8 mouse cellular contexts compared by ENCODE assay signal in the genomic region with DNA sequence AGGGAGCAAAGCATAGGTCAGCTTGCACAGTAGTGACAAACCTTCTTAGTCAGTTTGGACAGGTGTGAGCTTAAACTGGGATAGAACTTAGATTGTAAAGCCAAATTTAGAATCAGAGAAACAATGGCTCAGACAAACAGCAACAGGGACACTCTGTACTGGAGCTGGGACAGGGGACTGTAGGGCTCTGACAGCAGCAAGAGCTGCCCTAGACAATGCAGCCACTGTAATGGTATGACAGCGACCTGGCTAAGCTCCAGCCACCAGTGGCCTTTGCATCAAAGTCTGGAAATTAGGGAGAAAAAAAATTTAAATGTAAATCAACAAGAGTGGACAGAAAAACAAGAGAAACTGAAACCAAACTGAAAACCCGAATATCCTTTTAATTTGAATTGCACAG. TPM values are rescaled to one million over a fixed set of nuclear protein-coding genes. Genes with fewer than 3 reads are reported as not detected.
DNase-seq lines count a peak whose midpoint lies in the region; ATAC-seq and TF ChIP-seq lines count a peak whose summit lies in the region.
"Had no signal": no experiment of that assay in that cellular context is flagged by ENCODE, and none has a peak within 500 bp of the region (broad histone marks: within the 10 kb centered on the region; RNA-seq: fewer than 3 reads in every experiment).

No protein-coding gene starts in this region.

- TF ChIP-seq POLR2A in cortical plate, adult 2 months (IDR thresholded peaks at IDR 0.05; ENCODE audit: extremely low read depth, insufficient read depth, low read length) = no peak
- TF ChIP-seq POLR2A in kidney, adult 2 months (IDR thresholded peaks at IDR 0.05; ENCODE audit: low read depth, low read length) = no peak

- peaks cover 37% of the 10 kb centered on the region for H3K4me1 ChIP-seq in megakaryocyte, embryonic 14.5 days
- no peaks in the 10 kb centered on the region; the same call in 1 of the 2 replicates for H3K4me1 ChIP-seq in cortical plate, adult 2 months (ENCODE audit: control insufficient read depth, insufficient read depth, low read length)
- no peaks in the 10 kb centered on the region; the same call in 1 of the 2 replicates for H3K4me1 ChIP-seq in kidney, adult 2 months (ENCODE audit: control insufficient read depth, insufficient read depth, low read length)
- H3K4me1 ChIP-seq in stomach, postnatal 0 days (replicated peaks; ENCODE audit: control insufficient read depth, insufficient read depth) = no peaks in the 10 kb centered on the region
- no peaks in the 10 kb centered on the region for H3K4me1 ChIP-seq in intestine, embryonic 15.5 days (replicated peaks)

- WGBS in kidney, adult 2 months = 42% methylated on average over 2 of the region's 2 CpGs
- WGBS in stomach, postnatal 0 days = 49% methylated on average over 2 of the region's 2 CpGs
- 54% methylated on average over 2 of the region's 2 CpGs for WGBS in intestine, embryonic 15.5 days

- H3K9ac ChIP-seq in stomach, postnatal 0 days (ENCODE audit: low read length) = no peak overlapping the region
- H3K9ac ChIP-seq in intestine, embryonic 15.5 days = no peak overlapping the region
- H3K9ac ChIP-seq: stomach, embryonic 15.5 days had no signal

- peak overlapping the region; percentile 53; the same call in 1 of the 2 replicates for H3K27ac ChIP-seq in cortical plate, adult 2 months (ENCODE audit: insufficient read depth, low read length)
- H3K27ac ChIP-seq in kidney, adult 2 months (ENCODE audit: insufficient read depth, low read depth, low read length) = peak overlapping the region; percentile 75
- H3K27ac ChIP-seq in stomach, postnatal 0 days (replicated peaks) = no peak overlapping the region
- H3K27ac ChIP-seq in intestine, embryonic 15.5 days = no peak overlapping the region
- H3K27ac ChIP-seq: stomach, embryonic 15.5 days had no signal

- no peak for ATAC-seq in megakaryocyte, adult 5-6 weeks (ENCODE audit: poor library complexity, severe bottlenecking)
- no peak for ATAC-seq in stomach, postnatal 0 days (ENCODE audit: low FRiP score, low TSS enrichment)
- no peak for ATAC-seq in intestine, embryonic 15.5 days

- H3K36me3 ChIP-seq in megakaryocyte, embryonic 14.5 days (replicated peaks; ENCODE audit: low read length) = no peaks in the 10 kb centered on the region
- no peaks in the 10 kb centered on the region for H3K36me3 ChIP-seq in kidney, adult 2 months (ENCODE audit: control insufficient read depth, insufficient read depth, low read length)
- H3K36me3 ChIP-seq in stomach, postnatal 0 days (ENCODE audit: control insufficient read depth, insufficient read depth, low read length) = no peaks in the 10 kb centered on the region
- no peaks in the 10 kb centered on the region for H3K36me3 ChIP-seq in intestine, embryonic 15.5 days
- H3K36me3 ChIP-seq: stomach, embryonic 15.5 days had no signal

- H3K4me2 ChIP-seq in stomach, postnatal 0 days (replicated peaks; ENCODE audit: low read depth) = no peak overlapping the region; the same call in 1 of the 2 replicates
- no peak overlapping the region for H3K4me2 ChIP-seq in intestine, embryonic 15.5 days (replicated peaks)
- H3K4me2 ChIP-seq: stomach, embryonic 15.5 days had no signal

- H3K27me3 ChIP-seq in megakaryocyte, embryonic 14.5 days (replicated peaks) = peaks cover 6% of the 10 kb centered on the region
- H3K27me3 ChIP-seq in kidney, adult 2 months (replicated peaks; ENCODE audit: control insufficient read depth, insufficient read depth, low read length) = no peaks in the 10 kb centered on the region
- no peaks in the 10 kb centered on the region for H3K27me3 ChIP-seq in stomach, postnatal 0 days (ENCODE audit: control insufficient read depth, insufficient read depth, low read length)
- no peaks in the 10 kb centered on the region for H3K27me3 ChIP-seq in intestine, embryonic 15.5 days (replicated peaks)
- H3K27me3 ChIP-seq: stomach, embryonic 15.5 days had no signal

- no peak for TF ChIP-seq EP300 in stomach, postnatal 0 days (optimal IDR thresholded peaks at IDR 0.05)

- peak; percentile 84 for DNase-seq in kidney, adult 2 months
- DNase-seq in lung, postnatal 25 days (ENCODE audit: low spot score) = peak; percentile 21
- DNase-seq in stomach, postnatal 0 days (ENCODE audit: low spot score) = no peak

- no peak for TF ChIP-seq CTCF in cortical plate, adult 2 months (IDR thresholded peaks at IDR 0.05; ENCODE audit: extremely low read depth, insufficient read depth, low read length)
- no peak for TF ChIP-seq CTCF in kidney, adult 2 months (conservative IDR thresholded peaks at IDR 0.05; ENCODE audit: insufficient read depth, insufficient read length, low read depth, low read length)
- TF ChIP-seq CTCF in stomach, postnatal 0 days (IDR thresholded peaks at IDR 0.05; ENCODE audit: low read depth) = no peak

- H3K9me3 ChIP-seq in megakaryocyte, embryonic 14.5 days = no peaks in the 10 kb centered on the region
- H3K9me3 ChIP-seq in stomach, postnatal 0 days (ENCODE audit: control insufficient read depth, low read length) = no peaks in the 10 kb centered on the region
- H3K9me3 ChIP-seq in intestine, embryonic 15.5 days = no peaks in the 10 kb centered on the region
- H3K9me3 ChIP-seq: stomach, embryonic 15.5 days had no signal

- peak overlapping the region; percentile 67 for H3K4me3 ChIP-seq in megakaryocyte, embryonic 14.5 days (replicated peaks)
- H3K4me3 ChIP-seq in cortical plate, adult 2 months (ENCODE audit: insufficient read depth, low read length) = no peak overlapping the region
- no peak overlapping the region for H3K4me3 ChIP-seq in kidney, adult 2 months (ENCODE audit: insufficient read depth, low read depth, low read length)
- no peak overlapping the region for H3K4me3 ChIP-seq in stomach, postnatal 0 days (ENCODE audit: low read depth, low read length)
- H3K4me3 ChIP-seq in intestine, embryonic 15.5 days (replicated peaks) = no peak overlapping the region
- H3K4me3 ChIP-seq: stomach, embryonic 15.5 days had no signal

RNA-seq across cellular contexts. Expression of a gene that starts 53.2 kb away (rescaled TPM):
- polyA plus RNA-seq in megakaryocyte, embryonic 14.5 days (2012; ENCODE audit: insufficient read depth, low replicate concordance) = not detected in 2 replicates
- total RNA-seq in megakaryocyte, adult 5-6 weeks (2015) = 1.0 and 1.6 TPM in 2 replicates
- 0.98 and 1.2 TPM in 2 replicates for total RNA-seq in megakaryocyte, adult 5-6 weeks (2017)
- 0.25 TPM in 2 replicates for polyA plus RNA-seq in cortical plate, adult 2 months (2012; rRNA removed)
- 0.08 and 0.10 TPM in 2 replicates for polyA plus RNA-seq in kidney, adult 2 months (2012; rRNA removed)
- 0.04 and 0.11 TPM in 2 replicates for polyA plus RNA-seq in stomach, postnatal 0 days (2015; fragmentation: Nextera tagmentation; extraction: Ambion mirVana)
- polyA plus RNA-seq in intestine, embryonic 15.5 days (2015; fragmentation: Nextera tagmentation; extraction: Ambion mirVana) = 0.16 TPM in 1 of 2 replicates, not detected in the other

Comparison
In these comparisons a context has a peak if more than half of its experiments do, and no peak if none do; other contexts are left out.
1. H3K27ac ChIP-seq: peak in cortical plate, adult 2 months (single experiment) and kidney, adult 2 months (single experiment); none in stomach, postnatal 0 days (single experiment) and intestine, embryonic 15.5 days (single experiment).